Mouse (Mus musculus) neural tube, embryonic 14.5 days (tissue): ENCODE results near the gene Pah. TPM values are rescaled to one million over a fixed set of nuclear protein-coding genes. Genes with fewer than 3 reads are reported as not detected.

Source experiments
- ATAC-seq: fragments of 200-750 bp; cut with Nextera tagmentation; 2 replicates; pipeline ENCODE4 v1.8.0; 2017; ENCODE audit warnings: low read depth, mild to moderate bottlenecking, moderate TSS enrichment, moderate library complexity
- H3K27ac ChIP-seq: fragments of 300-500 bp; sonication (generic); 2 replicates; pipeline ENCODE4 v1.5.1; 2014; ENCODE audit warnings: low read depth, mild to moderate bottlenecking, control low read depth, low read length, moderate library complexity, mixed read lengths
- H3K27me3 ChIP-seq: fragments of 300-500 bp; sonication (generic); 2 replicates; pipeline ENCODE4 v1.6.1; 2014; ENCODE audit warnings: low read length; ENCODE audit not compliant: control insufficient read depth, insufficient read depth
- H3K36me3 ChIP-seq: fragments of 300-500 bp; sonication (generic); 2 replicates; pipeline ENCODE4 v1.6.1; 2014; ENCODE audit warnings: low read length, mixed read lengths; ENCODE audit not compliant: control insufficient read depth, insufficient read depth
- H3K4me1 ChIP-seq: fragments of 300-500 bp; sonication (generic); 2 replicates; pipeline ENCODE4 v1.6.1; 2014; ENCODE audit warnings: low read length; ENCODE audit not compliant: control insufficient read depth, insufficient read depth
- H3K4me2 ChIP-seq: fragments of 300-500 bp; sonication (generic); 2 replicates; pipeline ENCODE4 v1.6.1; 2014; ENCODE audit warnings: mild to moderate bottlenecking, low read depth, low read length, control low read depth
- H3K4me3 ChIP-seq: fragments of 300-500 bp; sonication (generic); 2 replicates; pipeline ENCODE4 v1.5.1; 2014; ENCODE audit warnings: low read depth, low read length, control low read depth, mixed read lengths
- H3K9ac ChIP-seq: fragments of 300-500 bp; sonication (generic); replicated peaks from 2 replicates; pipeline ENCODE4 v1.6.1; 2014; ENCODE audit warnings: low read depth, mild to moderate bottlenecking, control low read depth, low read length, mixed read lengths
- H3K9me3 ChIP-seq: fragments of 300-500 bp; sonication (generic); 2 replicates; pipeline ENCODE4 v1.6.1; 2016; ENCODE audit warnings: low read length; ENCODE audit not compliant: control insufficient read depth
- WGBS: fragments of 180-500 bp; shearing (Covaris S2); extraction: QIAGEN DNeasy Blood & Tissue Kit; methylation state at CpG from one replicate; pipeline ENCODE4 v1.1.7; 2014; 5-methylcytosine and 5-hydroxymethylcytosine counted together
- polyA plus RNA-seq: library from polyadenylated mRNA; unstranded; fragments of >200 nt; fragmentation: Nextera tagmentation; extraction: Ambion mirVana; gene quantifications from 2 replicates; pipeline ENCODE4 v1.2.1, GENCODE M21; 2014

Gene Pah
- polyA plus RNA-seq, 1 experiment from 2014 or later: not detected

GRCm38 (mm10) chr10:87534172-87534571 lies 12.6 kb downstream of the Pah start:
- H3K4me1 ChIP-seq: no peaks in the 10 kb centered on the region
- 88% methylated on average over 1 of the region's 1 CpGs for WGBS
- no peaks in the 10 kb centered on the region for H3K9me3 ChIP-seq
- no peak overlapping the region for H3K4me3 ChIP-seq
- no peak overlapping the region for H3K27ac ChIP-seq
- no peaks in the 10 kb centered on the region for H3K36me3 ChIP-seq
- H3K9ac ChIP-seq: no peak overlapping the region
- no peak overlapping the region for H3K4me2 ChIP-seq
- H3K27me3 ChIP-seq: no peaks in the 10 kb centered on the region
- no peak for ATAC-seq

GRCm38 (mm10) chr10:87545759-87546158 lies 24.2 kb downstream of the Pah start:
- no peaks in the 10 kb centered on the region for H3K4me1 ChIP-seq
- no peak overlapping the region for H3K4me2 ChIP-seq

GRCm38 (mm10) chr10:87546299-87547234 lies 25.0 kb downstream of the Pah start:
- Histone ChIP-seq H3K4me2 (no peak overlapping the region), H3K4me1 (no peaks in the 10 kb centered on the region), H3K27me3 (no peaks in the 10 kb centered on the region), H3K9me3 (no peaks in the 10 kb centered on the region), H3K9ac (no peak overlapping the region), H3K4me3 (no peak overlapping the region), H3K36me3 (no peaks in the 10 kb centered on the region), H3K27ac (no peak overlapping the region)
- 27% methylated on average over 19 of the region's 19 CpGs for WGBS
- ATAC-seq: no peak

More at GRCm38 (mm10) chr10:87545759-87546158, 24.2 kb downstream of the Pah start:
- Histone ChIP-seq H3K27me3 (no peaks in the 10 kb centered on the region), H3K27ac (no peak overlapping the region), H3K4me3 (no peak overlapping the region), H3K9ac (no peak overlapping the region), H3K36me3 (no peaks in the 10 kb centered on the region), H3K9me3 (no peaks in the 10 kb centered on the region)
- no peak for ATAC-seq
- 74% methylated on average over 8 of the region's 8 CpGs for WGBS

GRCm38 (mm10) chr10:87552726-87553125 lies 31.1 kb downstream of the Pah start:
- Histone ChIP-seq H3K27me3 (no peaks in the 10 kb centered on the region), H3K9ac (no peak overlapping the region), H3K4me2 (no peak overlapping the region), H3K9me3 (no peaks in the 10 kb centered on the region), H3K36me3 (no peaks in the 10 kb centered on the region), H3K27ac (no peak overlapping the region), H3K4me1 (no peaks in the 10 kb centered on the region), H3K4me3 (no peak overlapping the region)
- 29% methylated on average over 8 of the region's 8 CpGs for WGBS
- peak; percentile 76 for ATAC-seq

GRCm38 (mm10) chr10:87556441-87556840 lies 34.8 kb downstream of the Pah start:
- ATAC-seq: no peak
- H3K36me3 ChIP-seq: no peaks in the 10 kb centered on the region
- no peaks in the 10 kb centered on the region for H3K4me1 ChIP-seq
- no peak overlapping the region for H3K4me2 ChIP-seq
- no peak overlapping the region for H3K9ac ChIP-seq
- no peaks in the 10 kb centered on the region for H3K27me3 ChIP-seq
- no peak overlapping the region for H3K4me3 ChIP-seq
- H3K9me3 ChIP-seq: no peaks in the 10 kb centered on the region
- H3K27ac ChIP-seq: no peak overlapping the region
- 93% methylated on average over 2 of the region's 2 CpGs for WGBS

- H3K4me3 ChIP-seq: no peak overlapping the region
- H3K27ac ChIP-seq: no peak overlapping the region
- H3K9ac ChIP-seq: no peak overlapping the region
- no peaks in the 10 kb centered on the region for H3K4me1 ChIP-seq
- no peaks in the 10 kb centered on the region for H3K27me3 ChIP-seq
- H3K36me3 ChIP-seq: no peaks in the 10 kb centered on the region
- peak; percentile 49; the same call in 1 of the 2 replicates for ATAC-seq
- H3K9me3 ChIP-seq: no peaks in the 10 kb centered on the region
- 29% methylated on average over 9 of the region's 9 CpGs for WGBS
- no peak overlapping the region for H3K4me2 ChIP-seq
These were observed 42.2 kb downstream of the Pah start for GRCm38 (mm10) chr10:87563818-87564217.

GRCm38 (mm10) chr10:87565712-87566111 lies 44.1 kb downstream of the Pah start:
- Histone ChIP-seq H3K4me3 (no peak overlapping the region), H3K4me1 (no peaks in the 10 kb centered on the region), H3K27ac (no peak overlapping the region), H3K36me3 (no peaks in the 10 kb centered on the region), H3K9ac (no peak overlapping the region), H3K4me2 (no peak overlapping the region), H3K27me3 (no peaks in the 10 kb centered on the region), H3K9me3 (no peaks in the 10 kb centered on the region)
- ATAC-seq: no peak
- WGBS: 61% methylated on average over 2 of the region's 2 CpGs

GRCm38 (mm10) chr10:87572500-87572899 lies 50.9 kb downstream of the Pah start:
- no peak overlapping the region for H3K27ac ChIP-seq
- 84% methylated on average over 4 of the region's 4 CpGs for WGBS
- no peak for ATAC-seq
- H3K4me3 ChIP-seq: no peak overlapping the region
- H3K9me3 ChIP-seq: no peaks in the 10 kb centered on the region
- no peak overlapping the region for H3K9ac ChIP-seq
- H3K27me3 ChIP-seq: no peaks in the 10 kb centered on the region
- no peaks in the 10 kb centered on the region for H3K4me1 ChIP-seq
- no peak overlapping the region for H3K4me2 ChIP-seq
- H3K36me3 ChIP-seq: no peaks in the 10 kb centered on the region

GRCm38 (mm10) chr10:87586696-87587095 lies 65.1 kb downstream of the Pah start:
- Histone ChIP-seq H3K27ac (no peak overlapping the region), H3K9me3 (no peaks in the 10 kb centered on the region), H3K36me3 (no peaks in the 10 kb centered on the region), H3K4me2 (no peak overlapping the region), H3K9ac (no peak overlapping the region), H3K27me3 (no peaks in the 10 kb centered on the region), H3K4me3 (no peak overlapping the region), H3K4me1 (no peaks in the 10 kb centered on the region)
- WGBS: 68% methylated on average over 1 of the region's 1 CpGs
- no peak for ATAC-seq
